Mouse (Mus musculus) CH12.LX (cell line): ENCODE data around the gene Trp53i13. TPM values are rescaled to one million over a fixed set of nuclear protein-coding genes. Genes with fewer than 3 reads are reported as not detected.
A peak's percentile ranks its signal among the peaks of the same experiment; 100 is the strongest.

Source experiments
- DNase-seq: peaks from one replicate; pipeline ENCODE4 v3.0.0-alpha.2; 2013; ENCODE audit errors: extremely low read depth
- H3K27ac ChIP-seq: 2 replicates; pipeline ENCODE4 v1.5.1; 2012; ENCODE audit warnings: low read depth, mild to moderate bottlenecking, control low read depth, moderate library complexity; ENCODE audit not compliant: insufficient read depth
- H3K27me3 ChIP-seq: replicated peaks from 2 replicates; pipeline ENCODE3; 2012; ENCODE audit warnings: inconsistent platforms
- H3K36me3 ChIP-seq, 2 experiments: replicated peaks in 1 of 2; 2 replicates each; pipeline versions ENCODE3 to v1.6.1; 2012; ENCODE audit warnings: inconsistent platforms in 1 of 2, low read length in 1 of 2, mild to moderate bottlenecking in 1 of 2, mixed read lengths in 1 of 2, moderate library complexity in 1 of 2; ENCODE audit not compliant: control insufficient read depth in 1 of 2, insufficient read depth in 1 of 2
- H3K4me1 ChIP-seq, 2 experiments: 2 replicates each; pipeline ENCODE4 v1.6.1; 2012; ENCODE audit warnings: inconsistent platforms in 1 of 2, moderate library complexity in 1 of 2; ENCODE audit not compliant: insufficient read depth in 2 of 2, control insufficient read depth in 1 of 2
- H3K4me2 ChIP-seq: 2 replicates; pipeline ENCODE4 v1.6.1; 2012; ENCODE audit warnings: low read depth, mild to moderate bottlenecking, control low read depth; ENCODE audit not compliant: poor library complexity, insufficient read depth, severe bottlenecking
- H3K4me3 ChIP-seq, 3 experiments: fragments of 150-350 bp in 1 of 3; sonication (generic) in 1 of 3; replicated peaks in 1 of 3; 2 replicates each; pipeline versions ENCODE3 to v1.5.1; 2011 to 2012; ENCODE audit warnings: low read depth in 2 of 3, low read length in 2 of 3, mild to moderate bottlenecking in 2 of 3, moderate library complexity in 2 of 3, control low read depth in 1 of 3, improper control_type of control experiment in 1 of 3, inconsistent platforms in 1 of 3, mixed read lengths in 1 of 3; ENCODE audit not compliant: poor library complexity in 1 of 3
- H3K79me2 ChIP-seq: replicated peaks from 2 replicates; pipeline ENCODE4 v1.6.1; 2012; ENCODE audit warnings: mild to moderate bottlenecking, moderate library complexity; ENCODE audit not compliant: control insufficient read depth, poor library complexity, insufficient read depth, severe bottlenecking; ENCODE audit errors: extremely low read depth
- H3K9ac ChIP-seq: 2 replicates; pipeline ENCODE4 v1.6.1; 2012; ENCODE audit warnings: low read depth, mild to moderate bottlenecking, control low read depth, moderate library complexity; ENCODE audit not compliant: insufficient read depth
- H3K9me3 ChIP-seq: replicated peaks from 2 replicates; pipeline ENCODE3; 2012; ENCODE audit warnings: low read length, inconsistent platforms, mixed read lengths
- BHLHE40 ChIP-seq: IDR thresholded peaks from 2 replicates; pipeline ENCODE4 v1.6.1; 2011; ENCODE audit warnings: mild to moderate bottlenecking, low read depth, low read length, improper control_type of control experiment
- ELF1 ChIP-seq: IDR thresholded peaks from 2 replicates; pipeline ENCODE4 v1.6.1; 2014; ENCODE audit warnings: low read depth, mild to moderate bottlenecking, inconsistent platforms, low read length, improper control_type of control experiment
- ETS1 ChIP-seq: conservative IDR thresholded peaks from 2 replicates; pipeline ENCODE4 v1.6.1; 2012; ENCODE audit warnings: low read depth, mild to moderate bottlenecking, inconsistent platforms, low read length, improper control_type of control experiment, moderate library complexity
- GABPA ChIP-seq: IDR thresholded peaks from 2 replicates; pipeline ENCODE4 v1.6.1; 2012; ENCODE audit warnings: low read depth, low read length, improper control_type of control experiment, inconsistent platforms; ENCODE audit not compliant: insufficient replicate concordance
- JUND ChIP-seq: conservative IDR thresholded peaks from 2 replicates; pipeline ENCODE4 v1.6.1; 2011; ENCODE audit warnings: low read depth, low read length, improper control_type of control experiment
- KAT2A ChIP-seq: IDR thresholded peaks from 2 replicates; pipeline ENCODE4 v1.6.1; 2012; ENCODE audit warnings: low read length, improper control_type of control experiment, inconsistent platforms; ENCODE audit not compliant: insufficient replicate concordance
- MAFK ChIP-seq: IDR thresholded peaks from 2 replicates; pipeline ENCODE4 v1.6.1; 2011; ENCODE audit warnings: low read length, improper control_type of control experiment; ENCODE audit not compliant: insufficient replicate concordance
- MAZ ChIP-seq: IDR thresholded peaks from 2 replicates; pipeline ENCODE4 v1.6.1; 2012; ENCODE audit warnings: low read depth, mild to moderate bottlenecking, inconsistent platforms, low read length, improper control_type of control experiment, moderate library complexity
- MXI1 ChIP-seq: IDR thresholded peaks from 2 replicates; pipeline ENCODE4 v1.6.1; 2011; ENCODE audit warnings: mild to moderate bottlenecking, low read depth, low read length, improper control_type of control experiment
- MYC ChIP-seq: IDR thresholded peaks from 2 replicates; pipeline ENCODE4 v1.6.1; 2011; ENCODE audit warnings: low read depth, mild to moderate bottlenecking, improper control_type of control experiment, low read length
- NELFE ChIP-seq: IDR thresholded peaks from 2 replicates; pipeline ENCODE4 v1.6.1; 2011; ENCODE audit warnings: low read depth, low read length, improper control_type of control experiment
- NRF1 ChIP-seq: IDR thresholded peaks from 2 replicates; pipeline ENCODE4 v1.6.1; 2014; ENCODE audit warnings: low read depth, mild to moderate bottlenecking, inconsistent platforms, low read length, improper control_type of control experiment, moderate library complexity
- PAX5 ChIP-seq: IDR thresholded peaks from 2 replicates; pipeline ENCODE4 v1.6.1; 2012; ENCODE audit warnings: low read length, inconsistent platforms, mixed read lengths
- POLR2A ChIP-seq: IDR thresholded peaks from 2 replicates; pipeline ENCODE4 v1.6.1; 2011; ENCODE audit warnings: low read depth, mild to moderate bottlenecking, improper control_type of control experiment, low read length
- POLR2AphosphoS2 ChIP-seq: IDR thresholded peaks from 2 replicates; pipeline ENCODE4 v1.6.1; 2011; ENCODE audit warnings: low read depth, low read length, improper control_type of control experiment
- SIN3A ChIP-seq: IDR thresholded peaks from 2 replicates; pipeline ENCODE4 v1.6.1; 2012; ENCODE audit warnings: low read length, improper control_type of control experiment, inconsistent platforms
- TBP ChIP-seq: conservative IDR thresholded peaks from 2 replicates; pipeline ENCODE4 v1.6.1; 2011; ENCODE audit warnings: low read depth, low read length, improper control_type of control experiment
- UBTF ChIP-seq: IDR thresholded peaks from 2 replicates; pipeline ENCODE4 v1.6.1; 2012; ENCODE audit warnings: low read depth, mild to moderate bottlenecking, inconsistent platforms, low read length, improper control_type of control experiment, moderate library complexity
- USF1 ChIP-seq: IDR thresholded peaks from 2 replicates; pipeline ENCODE4 v1.6.1; 2014; ENCODE audit warnings: low read depth, mild to moderate bottlenecking, inconsistent platforms, low read length, improper control_type of control experiment
- USF2 ChIP-seq: conservative IDR thresholded peaks from 2 replicates; pipeline ENCODE4 v1.6.1; 2011; ENCODE audit warnings: low read depth, low read length, improper control_type of control experiment
- ZC3H11A ChIP-seq: IDR thresholded peaks from 2 replicates; pipeline ENCODE4 v1.6.1; 2012; ENCODE audit warnings: low read depth, mild to moderate bottlenecking, inconsistent platforms, low read length, improper control_type of control experiment
- ZMIZ1 ChIP-seq: IDR thresholded peaks from 2 replicates; pipeline ENCODE4 v1.6.1; 2012; ENCODE audit warnings: low read depth, mild to moderate bottlenecking, inconsistent platforms, low read length, improper control_type of control experiment
- ZNF384 ChIP-seq: IDR thresholded peaks from 2 replicates; pipeline ENCODE4 v1.6.1; 2012; ENCODE audit warnings: low read depth, low read length, improper control_type of control experiment, inconsistent platforms
- dilution Hi-C: fragments of 300-500 bp; cut with MboI; formaldehyde crosslinking; loops from 2 replicates; pipeline ENCODE4 v1.14.3; 2020; ENCODE audit warnings: low sequenced_read_pairs; ENCODE audit not compliant: extremely low pct_unique_long_range_greater_than_20kb, extremely low pct_ligation_motif_present
- in situ Hi-C: fragments of 300-500 bp; cut with MboI; formaldehyde crosslinking; loops from 3 replicates; pipeline ENCODE4 v1.14.3; 2019; ENCODE audit warnings: low sequenced_read_pairs, low pct_ligation_motif_present, low pct_unique_long_range_greater_than_20kb, mixed read lengths
- polyA plus RNA-seq: library from polyadenylated mRNA; unstranded; fragments of >175 nt; gene quantifications from 2 replicates; pipeline ENCODE4 v1.2.1, GENCODE M21; 2012; ENCODE audit warnings: low read depth; ENCODE audit not compliant: insufficient read length
- total RNA-seq, 2 experiments: library from RNA; depleted of rRNA; stranded (reverse); fragments of 300-350 nt in 1 of 2; fragments of >200 nt in 1 of 2; gene quantifications; 2 replicates each; pipeline ENCODE4 v1.2.3; 2012 to 2014

Trp53i13 gene
- total and polyA plus RNA-seq, 3 experiments = 6.7 to 12.8 (median 12.6) TPM

GRCm38 (mm10) chr11:77512891-77513810 lies 2.6 kb downstream of the Trp53i13 start:
- TF ChIP-seq NRF1 (peak; percentile 83), POLR2AphosphoS2 (0 out of 2 replicates have a peak, but pooled peaks have one; percentile 55), BHLHE40 (peak; percentile 56), ZC3H11A (no peak), ZMIZ1 (0 out of 2 replicates have a peak, but pooled peaks have one; percentile 69), GABPA (no peak), UBTF (peak; percentile 58; the same call in 1 of the 2 replicates), USF2 (no peak), MAZ (peak; percentile 27; the same call in 1 of the 2 replicates), TBP (0 out of 2 replicates have a peak, but pooled peaks have one; percentile 32), MYC (0 out of 2 replicates have a peak, but pooled peaks have one; percentile 47), POLR2A (peak; percentile 94), ELF1 (peak; percentile 69), NELFE (peak; percentile 97), SIN3A (peak; percentile 77), MAFK (no peak), KAT2A (0 out of 2 replicates have a peak, but pooled peaks have one; percentile 46), MXI1 (peak; percentile 68)
- in situ Hi-C loops (loop anchor here (10.0 kb wide), 1 partner anchor 282 kb away; no protein-coding TSS in a partner anchor), dilution Hi-C loops (no loop called here)
- peaks cover 0 to 38% of the 10 kb centered on the region in 2 experiments for H3K36me3 ChIP-seq
- H3K9ac ChIP-seq = peak overlapping the region; percentile 69
- peak overlapping the region; percentile 64 to 72 (median 67) for H3K4me3 ChIP-seq
- peaks cover 14 to 47% of the 10 kb centered on the region in 2 experiments for H3K4me1 ChIP-seq
- H3K79me2 ChIP-seq = no peaks in the 10 kb centered on the region
- peak; percentile 84 for DNase-seq
- peaks cover 12% of the 10 kb centered on the region for H3K9me3 ChIP-seq
- H3K27ac ChIP-seq = peak overlapping the region; percentile 1; the same call in 1 of the 2 replicates
- peak overlapping the region; percentile 71 for H3K4me2 ChIP-seq
- H3K27me3 ChIP-seq = no peaks in the 10 kb centered on the region

GRCm38 (mm10) chr11:77511336-77511735 lies 4.4 kb downstream of the Trp53i13 start:
- peaks cover 15 to 53% of the 10 kb centered on the region in 2 experiments for H3K36me3 ChIP-seq
- H3K9me3 ChIP-seq = peaks cover 12% of the 10 kb centered on the region
- TF ChIP-seq ETS1 (no peak), GABPA (no peak), PAX5 (no peak), JUND (no peak), ZNF384 (no peak), MAZ (no peak), USF2 (no peak), USF1 (no peak), ELF1 (no peak), SIN3A (no peak)
- no peak for DNase-seq
- H3K27ac ChIP-seq = no peak overlapping the region
- peaks cover 14 to 43% of the 10 kb centered on the region in 2 experiments for H3K4me1 ChIP-seq
- H3K4me3 ChIP-seq = no peak overlapping the region
- H3K27me3 ChIP-seq = no peaks in the 10 kb centered on the region
- in situ Hi-C loops (loop anchor here (10.0 kb wide), 1 partner anchor 283 kb away; no protein-coding TSS in a partner anchor), dilution Hi-C loops (no loop called here)
- no peak overlapping the region for H3K9ac ChIP-seq
- H3K4me2 ChIP-seq = no peak overlapping the region
- H3K79me2 ChIP-seq = no peaks in the 10 kb centered on the region
